Mouse (Mus musculus): ENCODE data around the gene Wwox. TPM values are rescaled to one million over a fixed set of nuclear protein-coding genes. Genes with fewer than 3 reads are reported as not detected.

Gene Wwox
- polyA plus RNA-seq, 1 experiment from 2014 or later: 14.9 TPM

- Histone ChIP-seq H3K9me3 (ENCODE audit: control insufficient read depth, low read length) (no peaks in the 10 kb centered on the region), H3K4me1 (ENCODE audit: control insufficient read depth, insufficient read depth, low read depth, low read length) (peaks cover 12% of the 10 kb centered on the region), H3K4me3 (ENCODE audit: low read length) (no peak overlapping the region), H3K36me3 (ENCODE audit: control insufficient read depth, insufficient read depth, low read length) (no peaks in the 10 kb centered on the region), H3K9ac (ENCODE audit: low read depth, low read length) (no peak overlapping the region), H3K27me3 (replicated peaks; ENCODE audit: control insufficient read depth, insufficient read depth, low read length) (no peaks in the 10 kb centered on the region), H3K27ac (ENCODE audit: low read depth, low read length) (no peak overlapping the region), H3K4me2 (ENCODE audit: low read length) (no peak overlapping the region; the same call in 1 of the 2 replicates)
- no peak for ATAC-seq
- WGBS: 38% methylated on average over 5 of the region's 5 CpGs
These were observed 451.0 kb downstream of the Wwox start for GRCm38 (mm10) chr8:114890478-114890877.

- ATAC-seq: no peak
- Histone ChIP-seq H3K4me2 (ENCODE audit: low read length) (no peak overlapping the region), H3K9ac (ENCODE audit: low read depth, low read length) (no peak overlapping the region), H3K9me3 (ENCODE audit: control insufficient read depth, low read length) (no peaks in the 10 kb centered on the region), H3K27me3 (replicated peaks; ENCODE audit: control insufficient read depth, insufficient read depth, low read length) (no peaks in the 10 kb centered on the region), H3K36me3 (ENCODE audit: control insufficient read depth, insufficient read depth, low read length) (no peaks in the 10 kb centered on the region), H3K4me3 (ENCODE audit: low read length) (no peak overlapping the region), H3K4me1 (ENCODE audit: control insufficient read depth, insufficient read depth, low read depth, low read length) (peaks cover 12% of the 10 kb centered on the region), H3K27ac (ENCODE audit: low read depth, low read length) (no peak overlapping the region)
- WGBS: 59% methylated on average over 4 of the region's 4 CpGs
These were observed 451.8 kb downstream of the Wwox start for GRCm38 (mm10) chr8:114891252-114891651.

- H3K9ac ChIP-seq (ENCODE audit: low read depth, low read length): no peak overlapping the region
- no peak overlapping the region for H3K4me2 ChIP-seq (ENCODE audit: low read length)
- H3K4me3 ChIP-seq (ENCODE audit: low read length): no peak overlapping the region
- 74% methylated on average over 8 of the region's 8 CpGs for WGBS
- H3K9me3 ChIP-seq (ENCODE audit: control insufficient read depth, low read length): no peaks in the 10 kb centered on the region
- ATAC-seq: no peak
- H3K4me1 ChIP-seq (ENCODE audit: control insufficient read depth, insufficient read depth, low read depth, low read length): peaks cover 3% of the 10 kb centered on the region
- no peaks in the 10 kb centered on the region for H3K36me3 ChIP-seq (ENCODE audit: control insufficient read depth, insufficient read depth, low read length)
- no peak overlapping the region for H3K27ac ChIP-seq (ENCODE audit: low read depth, low read length)
- H3K27me3 ChIP-seq (replicated peaks; ENCODE audit: control insufficient read depth, insufficient read depth, low read length): no peaks in the 10 kb centered on the region
These were observed 458.0 kb downstream of the Wwox start for GRCm38 (mm10) chr8:114897432-114897831.

GRCm38 (mm10) chr8:114899157-114899556 lies 459.7 kb downstream of the Wwox start:
- 0 out of 2 replicates have a peak overlapping the region, but pooled peaks have one; percentile 1 for H3K4me2 ChIP-seq (ENCODE audit: low read length)
- peaks cover 3% of the 10 kb centered on the region for H3K4me1 ChIP-seq (ENCODE audit: control insufficient read depth, insufficient read depth, low read depth, low read length)
- H3K9ac ChIP-seq (ENCODE audit: low read depth, low read length): no peak overlapping the region
- 25% methylated on average over 12 of the region's 12 CpGs for WGBS
- no peaks in the 10 kb centered on the region for H3K36me3 ChIP-seq (ENCODE audit: control insufficient read depth, insufficient read depth, low read length)
- no peaks in the 10 kb centered on the region for H3K27me3 ChIP-seq (replicated peaks; ENCODE audit: control insufficient read depth, insufficient read depth, low read length)
- no peak overlapping the region for H3K27ac ChIP-seq (ENCODE audit: low read depth, low read length)
- no peak for ATAC-seq
- no peaks in the 10 kb centered on the region for H3K9me3 ChIP-seq (ENCODE audit: control insufficient read depth, low read length)
- H3K4me3 ChIP-seq (ENCODE audit: low read length): no peak overlapping the region

DNA sequence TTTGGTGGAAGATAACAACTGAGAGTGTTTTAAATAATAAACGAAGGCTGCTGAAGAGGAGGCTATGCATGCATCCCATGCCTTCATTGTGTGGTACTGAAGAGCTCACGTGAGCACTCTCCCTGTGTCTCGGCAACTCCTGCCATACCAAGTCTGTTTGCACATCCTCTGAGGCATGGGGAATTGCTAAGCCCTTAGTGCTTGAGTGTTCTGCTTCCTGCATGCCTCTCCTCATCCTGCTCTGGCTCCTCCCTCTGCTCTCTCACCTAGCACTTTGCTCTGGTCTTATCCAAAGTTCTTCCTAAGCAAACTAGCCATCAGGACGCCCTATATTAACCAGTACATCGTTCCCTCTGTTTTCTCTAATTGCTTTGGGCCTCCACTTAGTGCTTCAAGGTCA lies 463.1 kb downstream of the Wwox start:
- 92% methylated on average over 5 of the region's 5 CpGs for WGBS
- Histone ChIP-seq H3K9ac (ENCODE audit: low read depth, low read length) (no peak overlapping the region), H3K27me3 (replicated peaks; ENCODE audit: control insufficient read depth, insufficient read depth, low read length) (no peaks in the 10 kb centered on the region), H3K9me3 (ENCODE audit: control insufficient read depth, low read length) (no peaks in the 10 kb centered on the region; the same call in 1 of the 2 replicates), H3K27ac (ENCODE audit: low read depth, low read length) (no peak overlapping the region), H3K36me3 (ENCODE audit: control insufficient read depth, insufficient read depth, low read length) (no peaks in the 10 kb centered on the region), H3K4me1 (ENCODE audit: control insufficient read depth, insufficient read depth, low read depth, low read length) (peaks cover 6% of the 10 kb centered on the region), H3K4me3 (ENCODE audit: low read length) (no peak overlapping the region), H3K4me2 (ENCODE audit: low read length) (no peak overlapping the region)
- ATAC-seq: no peak

- 69% methylated on average over 8 of the region's 8 CpGs for WGBS
These were observed 468.6 kb downstream of the Wwox start for GRCm38 (mm10) chr8:114908086-114908485.

DNA sequence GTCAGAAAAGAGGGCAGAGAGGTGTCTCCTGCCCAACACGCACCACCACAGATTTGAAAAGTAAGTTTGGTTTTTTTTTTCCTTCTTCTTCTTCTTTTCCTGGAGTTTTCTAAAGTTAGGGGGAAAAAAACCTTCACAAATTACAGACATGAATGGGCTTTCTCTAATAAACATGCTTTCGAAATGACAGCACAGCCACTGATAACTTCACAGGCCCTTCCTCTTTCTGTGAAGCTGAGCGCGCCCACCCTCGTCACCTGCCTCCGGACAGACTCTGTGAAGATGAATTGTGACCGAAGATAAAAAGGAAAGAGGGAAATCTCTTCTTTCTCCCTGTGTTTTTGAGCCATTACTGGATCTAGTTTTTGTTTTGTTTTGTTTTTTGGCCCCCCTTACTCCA lies 469.1 kb downstream of the Wwox start:
- Histone ChIP-seq H3K27me3 (replicated peaks; ENCODE audit: control insufficient read depth, insufficient read depth, low read length) (no peaks in the 10 kb centered on the region; the same call in 1 of the 2 replicates), H3K36me3 (ENCODE audit: control insufficient read depth, insufficient read depth, low read length) (no peaks in the 10 kb centered on the region), H3K9ac (ENCODE audit: low read depth, low read length) (no peak overlapping the region), H3K9me3 (ENCODE audit: control insufficient read depth, low read length) (no peaks in the 10 kb centered on the region; the same call in 1 of the 2 replicates), H3K4me2 (ENCODE audit: low read length) (no peak overlapping the region), H3K27ac (ENCODE audit: low read depth, low read length) (no peak overlapping the region), H3K4me3 (ENCODE audit: low read length) (no peak overlapping the region), H3K4me1 (ENCODE audit: control insufficient read depth, insufficient read depth, low read depth, low read length) (peaks cover 8% of the 10 kb centered on the region)
- no peak for ATAC-seq
- 89% methylated on average over 7 of the region's 7 CpGs for WGBS

More at GRCm38 (mm10) chr8:114908086-114908485, 468.6 kb downstream of the Wwox start:
- no peak for ATAC-seq
- no peaks in the 10 kb centered on the region for H3K36me3 ChIP-seq (ENCODE audit: control insufficient read depth, insufficient read depth, low read length)
- no peak overlapping the region for H3K4me3 ChIP-seq (ENCODE audit: low read length)
- H3K4me2 ChIP-seq (ENCODE audit: low read length): no peak overlapping the region
- H3K9ac ChIP-seq (ENCODE audit: low read depth, low read length): no peak overlapping the region
- H3K27me3 ChIP-seq (replicated peaks; ENCODE audit: control insufficient read depth, insufficient read depth, low read length): no peaks in the 10 kb centered on the region; the same call in 1 of the 2 replicates
- H3K4me1 ChIP-seq (ENCODE audit: control insufficient read depth, insufficient read depth, low read depth, low read length): peaks cover 8% of the 10 kb centered on the region
- H3K9me3 ChIP-seq (ENCODE audit: control insufficient read depth, low read length): no peaks in the 10 kb centered on the region; the same call in 1 of the 2 replicates
- no peak overlapping the region for H3K27ac ChIP-seq (ENCODE audit: low read depth, low read length)

DNA sequence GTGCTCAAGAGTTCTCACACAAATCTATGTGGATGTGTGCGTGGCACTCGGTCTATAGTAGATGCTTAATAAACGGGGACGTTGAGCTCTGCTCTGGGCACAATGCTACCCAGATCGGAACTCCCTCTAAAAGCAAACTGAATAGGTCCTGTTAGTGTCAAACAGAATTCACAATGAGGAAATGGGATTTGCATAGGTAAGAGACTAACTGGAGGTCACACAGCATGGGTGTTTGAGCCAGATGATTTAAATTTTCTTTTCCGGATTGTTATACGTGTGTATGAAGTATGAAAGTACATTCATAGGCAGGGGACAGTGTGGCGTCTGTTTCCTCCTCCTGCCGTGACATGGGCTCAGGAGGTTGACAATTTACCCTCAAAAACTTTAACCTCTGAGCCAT lies 469.7 kb downstream of the Wwox start:
- 74% methylated on average over 9 of the region's 9 CpGs for whole genome bisulfite sequencing
- peaks cover 8% of the 10 kb centered on the region for H3K4me1 ChIP-seq (ENCODE audit: control insufficient read depth, insufficient read depth, low read depth, low read length)
- H3K4me3 ChIP-seq (ENCODE audit: low read length): no peak overlapping the region
- no peak overlapping the region for H3K4me2 ChIP-seq (ENCODE audit: low read length)
- H3K27me3 ChIP-seq (replicated peaks; ENCODE audit: control insufficient read depth, insufficient read depth, low read length): no peaks in the 10 kb centered on the region; the same call in 1 of the 2 replicates
- H3K36me3 ChIP-seq (ENCODE audit: control insufficient read depth, insufficient read depth, low read length): no peaks in the 10 kb centered on the region
- no peak overlapping the region for H3K9ac ChIP-seq (ENCODE audit: low read depth, low read length)
- ATAC-seq: no peak
- no peak overlapping the region for H3K27ac ChIP-seq (ENCODE audit: low read depth, low read length)
- H3K9me3 ChIP-seq (ENCODE audit: control insufficient read depth, low read length): no peaks in the 10 kb centered on the region; the same call in 1 of the 2 replicates

DNA sequence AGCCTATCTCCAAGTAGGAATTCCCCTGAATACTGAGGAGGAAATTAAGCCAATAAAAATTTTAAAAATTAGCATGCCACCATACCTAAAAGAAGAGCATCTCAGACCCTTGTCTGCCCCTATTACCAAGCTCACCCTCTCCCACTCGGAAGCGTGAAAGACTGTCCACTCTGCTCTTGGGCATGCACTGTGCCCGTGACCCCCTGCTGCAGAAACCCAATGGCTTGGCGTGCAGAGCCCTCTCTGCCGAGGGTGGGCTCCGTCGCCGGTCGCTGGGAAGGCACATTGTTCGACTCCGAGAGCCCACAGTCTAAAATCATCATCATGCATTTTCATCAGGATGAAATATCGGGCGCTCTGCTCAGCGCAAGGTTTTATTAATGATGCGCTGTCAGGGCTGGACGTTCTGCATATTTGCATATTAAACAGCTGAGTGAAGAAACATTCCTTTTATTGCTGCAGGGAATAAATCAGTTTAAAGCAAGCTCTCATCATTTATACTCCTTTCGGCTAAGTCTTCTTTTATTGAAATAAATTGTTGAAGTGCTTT lies 471.7 kb downstream of the Wwox start:
- no peak for ATAC-seq
- H3K9ac ChIP-seq (ENCODE audit: low read depth, low read length): no peak overlapping the region
- peaks cover 8% of the 10 kb centered on the region for H3K4me1 ChIP-seq (ENCODE audit: control insufficient read depth, insufficient read depth, low read depth, low read length)
- H3K9me3 ChIP-seq (ENCODE audit: control insufficient read depth, low read length): no peaks in the 10 kb centered on the region
- no peaks in the 10 kb centered on the region for H3K36me3 ChIP-seq (ENCODE audit: control insufficient read depth, insufficient read depth, low read length)
- no peak overlapping the region for H3K4me3 ChIP-seq (ENCODE audit: low read length)
- 22% methylated on average over 17 of the region's 17 CpGs for WGBS
- H3K27me3 ChIP-seq (replicated peaks; ENCODE audit: control insufficient read depth, insufficient read depth, low read length): no peaks in the 10 kb centered on the region; the same call in 1 of the 2 replicates
- no peak overlapping the region for H3K27ac ChIP-seq (ENCODE audit: low read depth, low read length)
- peak overlapping the region; percentile 51 for H3K4me2 ChIP-seq (ENCODE audit: low read length)

Measured in hindbrain, embryonic 16.5 days (tissue).